Mouse (Mus musculus) liver, adult 2 months (tissue): ENCODE measurements around the gene Naa15.

ENCODE experiments used
- CTCF ChIP-seq: fragments of 200-500 bp; IDR thresholded peaks from 2 replicates; pipeline ENCODE4 v1.5.1; 2011; ENCODE audit warnings: low read depth, low read length, control low read depth
- POLR2A ChIP-seq: fragments of 200-500 bp; IDR thresholded peaks from 2 replicates; pipeline ENCODE4 v1.6.1; 2011; ENCODE audit warnings: low read length, control low read depth; ENCODE audit not compliant: insufficient read depth; ENCODE audit errors: extremely low read depth

- TF ChIP-seq CTCF, result no peak
- no peak for TF ChIP-seq POLR2A
Observed at GRCm38 (mm10) chr3:51368011-51368410, 46.9 kb upstream of the Naa15 start.
